In genomic region chr9:71073831-71074230, GRCm38 (mm10) we compare ENCODE assay signal across 7 mouse cellular contexts.
A peak's percentile ranks its signal among the peaks of the same experiment; 100 is the strongest.
DNase-seq lines count a peak whose midpoint lies in the region; ATAC-seq and TF ChIP-seq lines count a peak whose summit lies in the region.

No protein-coding gene starts in this region.

- no peak overlapping the region for H3K9ac ChIP-seq in kidney, embryonic 15.5 days

- H3K36me3 ChIP-seq in kidney, adult 2 months (ENCODE audit: control insufficient read depth, insufficient read depth, low read length) = no peaks in the 10 kb centered on the region
- no peaks in the 10 kb centered on the region for H3K36me3 ChIP-seq in kidney, embryonic 15.5 days

- DNase-seq in kidney, adult 2 months = peak; percentile 45
- DNase-seq in A20 (ENCODE audit: low read depth, low spot score) = peak; percentile 75
- no peak for DNase-seq in Patski (ENCODE audit: low read depth, low spot score)
- DNase-seq in embryo, embryonic 11 days = peak; percentile 61
- DNase-seq in lung, postnatal 36 days = peak; percentile 62
- peak; percentile 17 to 31 for DNase-seq in thymus, postnatal 36 days

- no peak overlapping the region for H3K4me3 ChIP-seq in kidney, adult 2 months (ENCODE audit: insufficient read depth, low read depth, low read length)
- H3K4me3 ChIP-seq in kidney, embryonic 15.5 days (replicated peaks) = no peak overlapping the region

- in situ Hi-C loops in Patski (cut with MboI; ENCODE audit: low pct_unique_long_range_greater_than_20kb) = loop anchor here (10.0 kb wide), 1 partner anchor 399 kb away; the partner anchor contains the start of gene Adam10

- TF ChIP-seq CTCF in kidney, adult 2 months (conservative IDR thresholded peaks at IDR 0.05; ENCODE audit: insufficient read depth, insufficient read length, low read depth, low read length) = peak; percentile 82
- TF ChIP-seq CTCF in Patski (IDR thresholded peaks at IDR 0.05) = peak; percentile 64

- H3K9me3 ChIP-seq in kidney, embryonic 15.5 days (replicated peaks) = no peaks in the 10 kb centered on the region

- no peak overlapping the region for H3K4me2 ChIP-seq in kidney, embryonic 15.5 days

- POLR2A ChIA-PET in Patski (lab: Charles Lee) = interaction anchor here (0.7 to 0.9 kb wide), 2 partner anchors 19 to 417 kb away, joined by 4 to 5 read pairs; no protein-coding TSS in a partner anchor

- ATAC-seq in kidney, embryonic 15.5 days (replicated peaks; ENCODE audit: low FRiP score) = no peak
- no peak for ATAC-seq in Patski

- no peaks in the 10 kb centered on the region for H3K27me3 ChIP-seq in kidney, adult 2 months (replicated peaks; ENCODE audit: control insufficient read depth, insufficient read depth, low read length)
- H3K27me3 ChIP-seq in kidney, embryonic 15.5 days = no peaks in the 10 kb centered on the region
- no peaks in the 10 kb centered on the region for H3K27me3 ChIP-seq in Patski

- no peaks in the 10 kb centered on the region for H3K4me1 ChIP-seq in kidney, adult 2 months (ENCODE audit: control insufficient read depth, insufficient read depth, low read length)
- 0 out of 2 replicates have a peak, but pooled peaks cover 3% of the 10 kb centered on the region for H3K4me1 ChIP-seq in kidney, embryonic 15.5 days

- TF ChIP-seq POLR2A in kidney, adult 2 months (IDR thresholded peaks at IDR 0.05; ENCODE audit: low read depth, low read length) = no peak

- CTCF ChIA-PET in Patski (lab: Charles Lee) = interaction anchor here (1.0 kb wide), 1 partner anchor 201 kb away, joined by 3 read pairs; no protein-coding TSS in a partner anchor

- H3K27ac ChIP-seq in kidney, adult 2 months (ENCODE audit: insufficient read depth, low read depth, low read length) = no peak overlapping the region
- no peak overlapping the region for H3K27ac ChIP-seq in kidney, embryonic 15.5 days

- WGBS in kidney, adult 2 months = 59% methylated on average over 4 of the region's 4 CpGs
- 61% methylated on average over 4 of the region's 4 CpGs for WGBS in kidney, embryonic 15.5 days
